Mouse (Mus musculus) erythroblast, embryonic 14.5 days (primary cell): ENCODE data around the gene Btbd2.

ENCODE experiments used
- GATA1 ChIP-seq: IDR thresholded peaks from 2 replicates; pipeline ENCODE4 v1.6.1; 2012; ENCODE audit warnings: low read length, inconsistent platforms, mixed read lengths
- TAL1 ChIP-seq: IDR thresholded peaks from 3 replicates; pipeline ENCODE4 v1.6.1; 2012; ENCODE audit warnings: low read length, inconsistent platforms, mixed read lengths

- TF ChIP-seq GATA1 (no peak), TAL1 (no peak)
Observed at GRCm38 (mm10) chr10:80656130-80656862, 575 bp downstream of the Btbd2 start.
